Mouse (Mus musculus): Measurements from ENCODE around the gene Tcp10c.
"Not testable (repeated sequence)": the region's sequence is repeated elsewhere in the genome, so short reads cannot be mapped to it uniquely, and the experiment has no call there.

- TF ChIP-seq CTCF (IDR thresholded peaks at IDR 0.05; ENCODE audit: insufficient read depth, low read length); POLR2A (IDR thresholded peaks at IDR 0.05; ENCODE audit: borderline replicate concordance, extremely low read depth, low read depth, low read length): not testable (repeated sequence)
Observed at GRCm38 (mm10) chr17:13332496-13332895, 21.9 kb upstream of the Tcp10c start.

Measured in lung, adult 2 months (tissue).